Mouse (Mus musculus) induced T-regulatory cell, adult 2 months (primary cell): Measurements from ENCODE around the gene Scp2.
"Not testable (repeated sequence)": the region's sequence is repeated elsewhere in the genome, so short reads cannot be mapped to it uniquely, and the experiment has no call there.

Source experiments
- DNase-seq: peaks from one replicate; pipeline ENCODE4 v3.0.0-alpha.2; 2012; ENCODE audit warnings: low read depth

Gene Scp2

DNA sequence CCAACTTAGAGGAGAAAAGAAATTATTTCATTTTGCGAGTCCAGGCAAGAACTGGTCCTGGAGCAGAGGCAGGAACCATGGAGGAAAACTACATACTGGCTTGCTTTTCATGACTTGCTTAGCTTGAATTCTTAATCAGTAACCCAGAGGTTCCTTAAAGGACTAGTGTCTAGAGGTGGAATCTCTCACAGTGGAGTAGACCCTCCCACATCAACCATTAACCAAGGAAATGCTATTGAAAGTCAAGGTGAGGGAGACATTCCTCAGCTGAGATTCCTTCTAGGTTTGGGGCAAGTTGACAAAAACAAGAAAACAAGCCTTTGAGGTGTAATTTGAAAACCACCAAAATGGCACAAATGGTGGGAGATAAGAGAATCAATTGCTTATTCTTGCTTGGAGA is at the start of gene Scp2:
Scp2 (minus strand) TSS at position 119 of the 400 bp plus-strand sequence.
- no peak for DNase-seq

DNA sequence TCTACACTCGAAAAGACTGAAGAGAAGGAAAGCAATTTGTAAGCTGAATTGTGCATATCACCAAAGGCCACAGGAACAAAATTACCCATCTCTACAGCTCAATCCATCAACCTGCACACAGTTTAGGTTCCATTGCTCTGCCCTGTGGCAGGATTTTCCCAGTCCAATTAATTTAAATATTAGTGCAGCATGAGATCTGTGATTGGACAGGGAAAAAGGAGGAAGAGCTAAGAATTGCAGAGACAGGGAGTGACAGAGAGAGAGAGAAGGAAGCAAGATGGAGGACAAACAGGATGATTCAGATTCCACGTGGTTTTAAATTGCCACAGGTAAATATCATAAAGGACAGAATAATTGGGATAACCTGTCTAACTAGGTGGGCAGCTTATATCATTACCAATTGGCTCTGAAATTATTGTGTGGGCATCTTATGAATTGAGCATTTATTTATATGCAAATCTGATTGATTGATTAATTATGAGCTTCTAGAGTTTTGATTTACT is 48.1 kb upstream of the Scp2 start:
- no peak for DNase-seq

DNA sequence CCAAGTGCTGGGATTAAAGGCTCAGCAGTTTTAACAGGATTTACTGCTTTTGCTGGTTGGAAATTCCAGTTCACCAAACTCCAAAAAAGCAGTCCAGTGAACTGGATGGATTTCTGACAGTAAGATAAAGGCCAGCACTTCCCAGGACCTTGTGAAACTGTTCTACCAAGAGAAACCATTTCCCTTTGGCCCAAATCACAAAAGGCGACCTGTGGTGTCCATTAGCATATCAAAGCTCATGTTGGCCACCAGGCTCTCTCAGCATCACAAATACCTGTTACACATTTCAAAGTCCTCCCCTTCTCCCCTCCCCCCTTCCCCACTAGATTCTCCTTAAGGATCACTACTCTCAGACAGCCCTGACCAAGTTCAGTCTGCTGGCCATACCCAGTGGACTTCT is 37.5 kb upstream of the Scp2 start:
- DNase-seq = no peak

DNA sequence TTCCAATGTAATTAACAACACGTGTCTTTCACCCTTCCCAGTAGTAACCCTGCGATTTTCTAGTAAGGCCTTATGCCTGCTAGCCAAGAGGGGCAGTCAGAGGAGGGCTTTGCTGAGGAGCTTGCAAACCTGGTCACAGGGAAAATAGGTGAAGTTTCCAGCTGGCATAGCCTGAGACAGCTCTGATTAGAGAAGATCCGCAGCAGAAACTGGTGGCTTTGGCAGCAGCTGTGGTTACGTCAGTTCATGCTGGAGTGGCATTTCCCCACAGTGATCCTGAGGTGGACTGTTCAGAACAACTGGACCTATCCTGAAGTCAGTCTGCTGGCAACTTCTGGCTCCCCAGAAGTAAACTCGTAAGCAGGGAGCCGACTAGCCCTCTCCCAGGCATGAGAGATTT is 23.3 kb upstream of the Scp2 start:
- no peak for DNase-seq

DNA sequence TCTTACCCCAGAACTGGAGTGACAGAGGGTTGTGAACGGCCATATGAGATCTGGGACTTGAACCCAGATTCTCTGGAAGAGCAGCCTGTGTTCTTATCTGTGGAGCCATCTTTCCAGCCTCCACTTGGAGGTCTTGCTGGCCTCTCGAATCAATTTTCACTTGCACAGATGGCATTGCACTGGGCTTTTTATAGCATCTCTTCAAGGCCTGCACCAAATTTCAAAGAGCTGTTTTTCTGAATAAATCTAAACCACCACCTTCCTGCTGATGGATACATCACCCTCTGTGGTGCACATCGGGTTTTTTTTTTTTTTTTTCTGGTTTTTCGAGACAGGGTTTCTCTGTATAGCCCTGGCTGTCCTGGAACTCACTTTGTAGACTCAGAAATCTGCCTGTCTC is 22.1 kb upstream of the Scp2 start:
- DNase-seq = no peak

DNA sequence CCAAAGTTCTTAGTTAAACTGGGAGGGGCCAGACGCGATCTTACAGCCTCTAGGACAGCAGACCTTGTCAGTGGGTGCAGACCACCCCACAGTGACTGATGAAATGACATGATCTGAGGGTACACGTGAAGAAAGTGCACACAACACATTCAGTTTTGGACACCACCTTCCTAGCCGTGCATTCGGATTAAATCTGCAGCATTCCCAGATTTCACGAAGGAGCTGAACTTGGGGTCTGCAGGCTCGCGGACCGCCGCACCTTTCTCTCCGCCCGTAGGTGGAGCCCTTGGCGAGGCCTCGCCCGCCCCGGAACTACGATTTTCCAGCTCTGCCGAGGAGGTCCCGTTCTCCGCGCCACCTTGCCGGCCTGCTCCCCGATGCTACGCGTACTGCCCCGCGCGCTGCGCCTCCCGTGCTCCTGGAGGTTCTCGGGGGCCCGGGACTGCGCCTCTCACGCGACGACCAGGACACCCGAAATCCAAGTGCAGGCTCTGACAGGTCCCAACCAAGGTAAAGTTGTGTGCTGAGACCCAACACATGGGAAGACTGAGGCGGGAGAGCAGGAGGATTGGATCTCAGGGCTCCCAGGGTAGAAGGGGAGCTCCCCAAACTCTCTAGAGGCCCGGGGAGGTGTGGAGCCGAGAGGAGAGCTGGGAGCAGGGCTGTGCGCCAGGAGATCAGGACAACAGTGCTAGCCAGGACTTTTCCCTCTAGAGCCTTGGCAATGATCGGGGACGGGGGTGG is 20.5 kb upstream of the Scp2 start, which contains the start of gene Echdc2:
Echdc2 (plus strand) TSS at position 286 of the 744 bp plus-strand sequence.
- DNase-seq = peak; percentile 17

DNA sequence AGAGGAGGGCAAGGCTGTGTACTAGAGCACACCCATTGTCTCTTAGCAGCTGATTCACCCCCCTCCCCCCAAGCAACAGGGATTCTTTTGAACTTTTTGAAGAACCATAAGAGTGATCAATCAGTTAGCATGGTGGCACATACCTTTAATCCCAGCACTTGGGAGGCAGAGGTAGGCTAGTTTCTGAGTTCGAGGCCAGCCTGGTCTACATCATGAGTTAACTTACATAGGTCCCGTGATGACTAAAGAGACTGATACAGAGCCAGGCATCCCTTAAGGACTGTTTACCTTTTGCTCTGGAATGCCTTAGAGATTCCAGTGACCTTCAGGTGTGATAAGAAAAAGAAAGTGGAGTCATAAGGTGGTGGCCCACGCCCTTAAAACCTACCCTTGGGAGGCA is 18.5 kb upstream of the Scp2 start:
- DNase-seq = no peak

DNA sequence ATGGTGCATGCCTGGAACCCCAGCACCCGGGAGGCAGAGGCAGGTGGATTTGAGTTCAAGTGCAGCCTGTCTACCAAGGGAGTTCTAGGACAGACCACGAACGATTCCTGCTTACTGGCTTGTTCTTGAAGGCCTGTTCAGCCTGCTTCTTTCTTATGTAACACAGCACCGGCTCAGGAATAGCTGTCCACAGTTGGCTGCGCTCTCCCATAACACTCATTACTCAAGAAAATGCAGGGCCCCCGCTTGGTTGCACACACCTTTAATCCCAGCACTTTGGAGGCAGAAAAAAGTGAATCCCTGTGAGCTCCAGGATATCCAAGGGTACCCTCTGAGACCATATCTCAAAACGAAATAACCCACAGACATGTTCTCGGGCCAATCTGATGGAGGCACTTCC is 17.1 kb upstream of the Scp2 start:
- DNase-seq = no peak

DNA sequence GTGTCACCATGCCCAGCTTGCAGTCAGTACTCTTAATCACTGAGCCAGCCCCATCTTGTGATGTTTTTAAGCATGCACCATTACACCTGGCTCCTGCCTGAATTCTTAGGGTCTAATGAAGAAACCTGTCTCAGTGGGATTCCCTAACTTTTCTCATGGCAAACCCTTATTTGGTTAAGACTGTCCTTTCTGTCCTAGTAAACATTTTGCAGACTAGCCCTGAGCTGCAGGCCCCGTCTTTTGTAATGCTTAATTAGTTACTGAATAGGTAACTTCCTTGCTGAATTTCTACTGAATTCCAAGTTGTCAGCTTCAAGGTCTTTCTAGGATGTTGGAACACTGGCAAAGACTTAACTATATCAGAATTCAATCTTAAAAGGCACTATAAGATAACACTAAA is 10.3 kb upstream of the Scp2 start:
- not testable (repeated sequence) for DNase-seq

DNA sequence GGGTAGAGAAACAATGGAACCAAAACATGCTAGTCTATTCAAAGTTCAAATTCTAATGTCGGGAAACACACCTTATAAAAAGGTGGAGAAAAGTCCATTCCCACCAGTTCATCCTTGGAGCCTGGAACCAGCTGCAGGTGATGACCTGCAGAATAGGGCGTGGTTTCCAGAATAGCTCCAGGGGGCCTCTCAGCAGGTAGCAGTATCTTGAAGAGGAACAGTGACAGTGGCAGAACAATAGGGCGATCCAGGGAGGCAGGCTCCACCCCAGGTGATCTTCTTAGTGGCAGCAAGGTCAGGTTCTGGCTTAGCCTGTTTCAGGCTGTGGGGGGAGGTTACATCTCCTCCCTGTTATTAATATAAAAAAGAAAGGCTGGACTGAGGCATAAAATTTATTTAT is 756 bp upstream of the Scp2 start:
- not testable (repeated sequence) for DNase-seq

DNA sequence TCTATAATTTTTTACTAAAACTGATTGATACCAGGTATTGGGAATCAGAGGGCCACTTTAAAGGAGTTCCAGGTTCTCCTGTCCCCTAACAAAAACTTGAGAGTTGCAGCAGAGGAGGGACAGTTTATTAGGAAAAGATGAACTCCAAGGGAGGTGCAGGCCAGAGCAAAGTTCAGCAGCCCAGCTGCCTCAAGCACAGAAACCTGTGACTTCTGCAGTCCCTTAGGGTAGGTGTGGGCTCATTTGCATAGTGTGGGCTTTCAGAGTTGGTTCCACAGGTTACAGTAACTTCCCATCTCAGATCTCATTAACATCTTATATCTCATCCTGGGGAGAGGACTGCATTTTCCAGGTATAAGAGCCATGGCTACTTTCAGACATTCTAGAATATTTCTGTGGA is 1.0 kb downstream of the Scp2 start:
- no peak for DNase-seq

DNA sequence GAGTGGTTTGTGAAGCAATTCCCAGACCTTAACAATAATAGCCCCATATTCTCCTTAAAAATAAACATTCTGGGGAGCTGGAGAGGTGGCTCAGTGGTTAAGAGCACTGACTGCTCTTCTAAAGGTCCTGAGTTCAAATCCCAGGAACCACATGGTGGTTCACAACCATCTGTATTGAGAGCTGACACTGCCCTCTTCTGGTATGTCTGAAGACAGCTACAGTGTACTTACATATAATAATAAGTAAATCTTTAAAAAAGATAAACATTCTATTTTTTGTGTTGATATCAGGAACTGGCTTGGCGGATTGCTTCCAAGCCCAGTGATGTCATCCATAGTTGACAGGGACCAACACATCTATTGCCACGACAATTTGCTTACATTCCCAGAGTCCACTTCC is 1.6 kb downstream of the Scp2 start:
- peak; percentile 24 for DNase-seq

DNA sequence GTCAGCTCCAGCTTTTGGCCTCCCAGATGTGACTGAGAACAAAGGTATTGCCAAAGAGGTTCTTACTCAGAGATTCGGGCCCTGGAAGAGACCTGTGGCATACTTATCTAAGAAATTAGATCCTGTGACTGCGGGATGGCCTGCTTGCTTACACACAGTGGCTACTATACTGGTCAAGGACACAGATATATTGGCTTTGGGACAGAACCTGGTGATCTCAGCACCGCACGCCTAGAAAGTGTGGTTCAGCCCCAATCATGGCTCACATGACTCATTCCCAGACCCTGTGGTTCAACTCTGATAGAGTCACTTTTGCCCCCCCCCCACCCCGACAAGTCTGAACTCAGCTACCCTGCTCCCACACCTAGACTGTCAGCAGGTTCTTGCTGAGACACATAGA is 7.9 kb downstream of the Scp2 start:
- no peak for DNase-seq

DNA sequence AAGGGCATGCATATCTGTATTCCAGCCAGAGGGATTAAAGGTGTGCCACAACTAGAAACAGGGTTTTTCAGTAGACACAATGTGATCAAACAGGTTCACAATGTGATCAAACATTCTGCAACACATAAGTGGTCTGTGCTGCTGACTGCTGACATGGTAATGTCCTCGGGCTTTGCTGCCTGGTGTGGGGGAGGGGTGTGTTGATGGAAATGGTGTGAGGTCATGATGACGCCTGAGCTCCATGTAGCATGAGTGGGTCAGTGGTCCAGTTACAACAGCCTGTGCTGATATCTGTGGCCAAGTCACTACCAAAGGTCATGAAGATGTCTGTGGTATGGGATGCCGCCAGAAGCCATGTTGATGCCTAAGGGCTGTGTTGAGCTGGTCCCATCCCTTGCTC is 14.3 kb downstream of the Scp2 start:
- no peak for DNase-seq

DNA sequence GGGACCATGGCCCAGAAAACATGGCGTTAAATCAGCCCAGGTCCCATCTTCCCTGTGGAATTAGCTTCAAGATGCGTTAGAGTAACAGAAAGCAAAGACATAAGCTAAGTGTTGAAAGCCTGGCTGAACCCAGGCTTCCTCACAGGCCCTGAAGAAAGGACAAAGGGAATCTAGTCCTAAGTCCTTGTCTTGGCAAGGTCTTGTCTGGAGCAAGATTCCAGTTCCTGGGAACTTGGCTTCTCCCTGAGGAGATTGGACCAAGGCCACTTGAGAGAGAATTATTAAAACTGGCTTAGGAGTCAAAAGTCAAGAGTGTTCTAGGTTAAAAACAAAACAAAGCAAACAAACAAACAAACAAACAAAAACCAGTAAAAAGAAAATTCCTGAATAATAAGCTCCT is 16.5 kb downstream of the Scp2 start:
- no peak for DNase-seq

DNA sequence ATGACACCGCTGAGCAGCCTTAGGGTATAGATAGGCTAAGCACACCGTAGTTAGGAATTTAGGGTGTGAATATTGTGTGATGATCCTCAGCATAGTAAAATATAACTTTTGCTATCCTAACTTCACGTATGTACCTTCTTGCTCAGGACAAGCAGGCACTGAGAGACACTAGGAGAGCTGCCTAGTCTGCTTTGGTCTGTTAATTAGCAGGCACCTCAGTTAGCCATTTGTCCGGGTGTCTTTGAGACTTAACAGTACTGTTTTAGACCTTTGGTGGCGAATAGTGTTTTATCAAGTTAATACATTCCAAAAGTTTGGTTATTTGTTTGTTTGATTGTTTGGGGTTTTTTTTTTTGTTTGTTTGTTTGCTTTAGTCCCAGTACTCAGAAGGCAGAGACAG is 17.3 kb downstream of the Scp2 start:
- no peak for DNase-seq

DNA sequence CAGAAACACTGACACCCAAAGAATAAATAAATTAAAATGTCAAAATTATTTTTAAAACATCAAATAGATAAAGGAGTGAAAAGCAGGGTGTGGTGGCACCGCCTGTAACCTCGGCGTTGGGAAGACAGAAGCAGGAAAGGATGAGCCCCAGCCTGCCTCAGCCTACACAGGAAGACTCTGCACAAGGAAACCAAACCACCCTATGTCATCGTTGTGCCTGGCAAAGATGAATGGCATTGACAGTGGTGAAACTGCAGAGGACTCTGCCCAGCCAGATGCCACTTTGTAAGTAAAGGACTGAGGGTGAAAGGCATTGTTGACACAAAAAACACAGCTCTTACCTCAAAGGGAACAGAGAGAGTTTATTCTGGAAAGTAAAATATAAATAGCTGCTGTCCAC is 18.5 kb downstream of the Scp2 start:
- no peak for DNase-seq

DNA sequence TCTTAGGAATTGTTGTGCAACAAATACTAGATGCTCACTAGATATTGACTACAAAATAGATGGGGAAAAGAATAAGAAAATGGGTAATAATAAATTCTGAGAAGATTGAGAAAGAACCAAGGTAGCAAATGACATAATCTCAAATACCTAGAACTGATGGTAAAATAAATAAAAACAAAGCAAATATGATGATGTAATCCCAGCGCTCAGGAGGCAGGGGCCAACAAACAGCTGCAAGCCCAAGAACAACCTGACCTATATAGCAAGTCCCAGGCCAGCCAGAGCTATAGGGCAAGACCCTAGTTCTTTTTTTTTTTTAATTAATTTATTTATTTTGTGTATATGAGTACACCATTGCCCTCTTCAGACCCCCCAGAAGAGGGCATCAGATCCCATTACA is 20.7 kb downstream of the Scp2 start:
- no peak for DNase-seq

DNA sequence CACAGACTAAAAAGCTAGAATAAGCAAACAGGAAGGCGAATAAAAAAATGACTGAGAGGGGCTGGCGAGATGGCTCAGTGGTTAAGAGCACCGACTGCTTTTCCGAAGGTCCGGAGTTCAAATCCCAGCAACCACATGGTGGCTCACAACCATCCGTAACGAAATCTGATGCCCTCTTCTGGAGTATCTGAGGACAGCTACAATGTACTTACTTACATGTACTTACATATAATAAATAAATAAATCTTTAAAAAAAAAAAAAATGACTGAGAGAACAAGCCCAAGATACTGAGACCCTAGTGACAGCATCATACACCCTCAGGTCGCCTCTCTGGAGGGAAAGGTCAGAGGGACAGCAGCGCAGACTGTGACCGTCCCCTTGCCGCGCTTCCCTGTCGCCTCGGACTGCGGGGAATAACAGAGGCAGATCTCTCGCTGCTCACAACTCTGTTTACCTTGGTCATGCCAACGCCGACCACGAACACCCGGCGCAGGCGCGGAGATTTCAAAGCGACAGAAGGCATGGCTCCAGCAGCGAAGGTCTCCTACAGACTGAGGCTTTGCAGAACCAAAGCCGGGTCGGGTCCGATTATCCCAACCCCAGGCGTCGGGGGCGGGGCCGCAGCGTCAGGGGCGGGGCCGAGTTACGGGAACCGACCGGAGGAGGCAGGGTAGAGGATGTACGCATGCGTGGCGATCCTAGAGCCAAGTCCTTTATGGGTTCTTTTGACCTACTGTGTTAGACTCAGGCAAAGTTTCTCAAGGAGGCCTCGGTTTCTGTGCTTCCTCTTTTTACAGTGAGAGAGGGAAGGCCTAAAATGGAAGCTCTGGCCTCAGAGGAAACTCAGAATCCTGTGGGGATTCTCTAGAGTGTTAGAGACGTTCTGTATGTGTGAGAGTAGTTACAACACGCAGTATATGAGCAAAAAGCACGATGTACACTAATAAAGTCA is 26.6 kb downstream of the Scp2 start:
- DNase-seq = peak; percentile 93

DNA sequence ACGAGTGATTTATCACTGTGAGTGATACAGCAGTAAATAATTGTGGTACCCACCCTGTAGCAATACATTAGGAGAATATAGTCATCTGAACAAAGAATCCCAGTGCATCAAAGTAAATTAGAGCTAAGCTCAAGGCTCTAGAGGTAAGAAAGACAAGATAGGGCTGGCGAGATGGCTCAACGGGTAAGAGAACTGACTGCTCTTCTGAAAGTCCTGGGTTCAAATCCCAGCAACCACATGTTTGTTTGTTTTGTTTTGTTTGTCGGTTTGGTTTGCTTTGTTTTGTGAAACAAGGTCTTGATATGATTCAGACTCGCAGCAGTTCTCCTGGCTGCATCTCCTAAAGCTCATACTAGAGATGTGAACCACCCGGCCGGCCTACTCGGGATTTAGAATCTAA is 27.3 kb downstream of the Scp2 start:
- peak; percentile 20 for DNase-seq

DNA sequence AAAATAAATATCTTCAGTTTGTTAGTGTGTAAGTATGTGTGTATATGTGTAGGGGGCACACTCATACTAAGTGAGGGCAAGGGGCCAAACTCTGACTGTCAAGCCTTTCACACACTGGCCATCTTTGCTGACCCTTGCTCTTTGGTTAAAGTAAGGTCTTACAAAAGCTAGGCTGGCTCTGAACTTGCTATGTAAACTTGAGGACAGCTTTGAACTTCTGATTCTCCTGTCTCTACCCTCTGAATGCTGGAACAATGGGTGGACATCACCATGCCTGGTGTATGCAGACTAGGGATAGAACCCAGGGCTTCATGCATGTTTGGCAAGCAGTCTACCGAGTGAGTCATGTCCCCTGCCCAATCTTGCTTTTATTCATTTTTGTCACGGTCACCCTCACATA is 28.3 kb downstream of the Scp2 start:
- DNase-seq = no peak

DNA sequence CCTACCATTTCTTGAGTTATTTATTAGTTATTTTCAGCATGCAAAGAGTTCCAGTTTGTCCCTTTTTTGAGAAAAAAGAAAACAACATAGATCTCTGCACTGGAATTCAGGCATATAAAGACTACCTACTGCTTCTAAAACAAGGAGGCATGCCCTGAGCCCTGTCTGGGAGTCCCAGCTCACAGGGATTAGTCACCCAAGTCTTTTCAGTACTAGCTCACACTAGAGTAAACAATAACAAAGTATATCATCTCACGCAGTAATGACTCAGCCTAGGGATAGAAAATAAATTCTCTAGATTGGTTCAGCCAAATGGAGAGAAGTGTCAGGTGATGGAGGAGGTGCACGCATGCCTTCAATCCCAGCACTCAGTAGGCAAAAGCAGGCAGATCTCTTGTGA is 34.1 kb downstream of the Scp2 start:
- DNase-seq = no peak

DNA sequence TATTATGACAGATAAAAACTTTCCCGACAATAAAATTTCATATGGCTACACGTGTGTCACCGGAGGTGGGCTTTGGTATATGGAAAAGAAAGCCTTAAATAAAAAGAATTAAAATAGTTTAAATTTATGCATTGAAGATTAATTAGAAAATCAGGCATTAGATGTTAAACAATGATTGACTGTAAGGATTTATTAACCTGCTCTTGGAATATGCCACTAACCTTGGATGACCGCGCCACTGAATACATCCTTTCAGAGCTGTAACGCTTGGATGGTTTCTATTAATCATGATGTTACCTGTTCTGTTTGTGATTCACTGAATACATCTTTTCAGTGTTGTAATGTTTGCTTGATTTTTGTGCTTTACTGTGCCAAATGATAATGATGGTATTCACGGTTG is 35.1 kb downstream of the Scp2 start:
- no peak for DNase-seq
